Mouse (Mus musculus) cerebellum, adult 11-12 months (tissue): ENCODE measurements at regions not wholly inside any gene's neighbourhood (a gene's known extent, or its start where the extent isn't known, plus 50 kb on each side); places are given as distances from the start of the nearest gene placed in this dataset.

Experiments
- DNase-seq: peaks from one replicate; pipeline ENCODE4 v3.0.0; 2022

- DNase-seq: no peak
Observed at GRCm38 (mm10) chr12:112337443-112337842, 151.8 kb upstream of the A530016L24Rik start.

GRCm38 (mm10) chr12:112338976-112339375 lies 150.3 kb upstream of the A530016L24Rik start:
- DNase-seq: no peak

GRCm38 (mm10) chr12:112339481-112340179 lies 149.6 kb upstream of the A530016L24Rik start:
- no peak for DNase-seq

GRCm38 (mm10) chr12:112340248-112340647 lies 149.0 kb upstream of the A530016L24Rik start:
- DNase-seq: no peak

GRCm38 (mm10) chr12:112341726-112342469 lies 147.3 kb upstream of the A530016L24Rik start:
- DNase-seq: no peak

GRCm38 (mm10) chr12:112343064-112343463 lies 146.2 kb upstream of the A530016L24Rik start:
- DNase-seq: no peak

- no peak for DNase-seq
Observed at GRCm38 (mm10) chr12:112344285-112344684, 145.0 kb upstream of the A530016L24Rik start.

GRCm38 (mm10) chr12:112345797-112346196 lies 143.5 kb upstream of the A530016L24Rik start:
- no peak for DNase-seq

- no peak for DNase-seq
Observed at GRCm38 (mm10) chr12:112348116-112348515, 141.1 kb upstream of the A530016L24Rik start.

- no peak for DNase-seq
Observed at GRCm38 (mm10) chr12:112349676-112350318, 139.5 kb upstream of the A530016L24Rik start.

GRCm38 (mm10) chr12:112350733-112351132 lies 138.5 kb upstream of the A530016L24Rik start:
- no peak for DNase-seq

- no peak for DNase-seq
Observed at GRCm38 (mm10) chr12:112363349-112363748, 125.9 kb upstream of the A530016L24Rik start.

GRCm38 (mm10) chr12:112367221-112367620 lies 122.0 kb upstream of the A530016L24Rik start:
- DNase-seq: no peak

GRCm38 (mm10) chr12:112368112-112368511 lies 121.1 kb upstream of the A530016L24Rik start:
- no peak for DNase-seq

GRCm38 (mm10) chr12:112369581-112370371 lies 119.5 kb upstream of the A530016L24Rik start:
- DNase-seq: peak; percentile 30

- no peak for DNase-seq
Observed at GRCm38 (mm10) chr12:112372234-112373050, 116.8 kb upstream of the A530016L24Rik start.

GRCm38 (mm10) chr12:112373966-112374365 lies 115.3 kb upstream of the A530016L24Rik start:
- DNase-seq: peak; percentile 75

- peak; percentile 42 for DNase-seq
Observed at GRCm38 (mm10) chr12:112376236-112376635, 113.0 kb upstream of the A530016L24Rik start.

- no peak for DNase-seq
Observed at GRCm38 (mm10) chr12:112376701-112377100, 112.5 kb upstream of the A530016L24Rik start.

GRCm38 (mm10) chr12:112378482-112379243 lies 110.6 kb upstream of the A530016L24Rik start:
- no peak for DNase-seq

GRCm38 (mm10) chr12:112387836-112388235 lies 101.4 kb upstream of the A530016L24Rik start:
- no peak for DNase-seq
